Mouse (Mus musculus) activated CD4-positive, CD25-positive, alpha-beta regulatory T cell, adult 9 weeks (primary cell): ENCODE data around the gene Rpusd1. TPM values are rescaled to one million over a fixed set of nuclear protein-coding genes. Genes with fewer than 3 reads are reported as not detected.

Source experiments
- polyA plus RNA-seq: library from polyadenylated mRNA; unstranded; fragments of 100-300 nt; shearing (Covaris generic); gene quantifications from one replicate; pipeline ENCODE4 v1.2.1, GENCODE M21; 2017

Gene Rpusd1
- polyA plus RNA-seq, result 19.7 TPM

GRCm38 (mm10) chr17:25727265-25728008 lies at the start of gene Rpusd1, which contains the start of gene Chtf18:
TSS of gene Rpusd1 (plus strand) at chr17:25727670.
TSS of gene Chtf18 (minus strand) at chr17:25727419.

GRCm38 (mm10) chr17:25716711-25717637 lies 10.5 kb upstream of the Rpusd1 start, which contains the start of gene Gng13:
TSS of gene Gng13 (plus strand) at chr17:25717171.

GRCm38 (mm10) chr17:25735745-25736144 lies 8.3 kb downstream of the Rpusd1 start, which contains the start of gene Mslnl:
TSS of gene Mslnl (plus strand) at chr17:25736042.

GRCm38 (mm10) chr17:25754241-25754640 lies 26.8 kb downstream of the Rpusd1 start, which contains the start of gene Msln:
TSS of gene Msln (minus strand) at chr17:25754378.

GRCm38 (mm10) chr17:25773549-25774120 lies 46.2 kb downstream of the Rpusd1 start, which contains the start of gene Narfl:
TSS of gene Narfl (plus strand) at chr17:25773776.

Other genes starting within 250 kb of the Rpusd1 start
- not detected for gene Sstr5, start 230.4 kb upstream of the Rpusd1 start, polyA plus RNA-seq
- gene Sox8, start 157.0 kb upstream of the Rpusd1 start, polyA plus RNA-seq, result not detected
- gene Lmf1, start 148.6 kb upstream of the Rpusd1 start, polyA plus RNA-seq, result 25.6 TPM
- not detected for gene Gng13, start 10.5 kb upstream of the Rpusd1 start, polyA plus RNA-seq
- 6.7 TPM for gene Chtf18, start 251 bp upstream of the Rpusd1 start, polyA plus RNA-seq
- gene Mslnl, start 8.4 kb downstream of the Rpusd1 start, polyA plus RNA-seq, result 0.17 TPM
- not detected for gene Msln, start 26.7 kb downstream of the Rpusd1 start, polyA plus RNA-seq
- 28.0 TPM for gene Narfl, start 46.1 kb downstream of the Rpusd1 start, polyA plus RNA-seq
- gene Haghl, start 58.0 kb downstream of the Rpusd1 start, polyA plus RNA-seq, result 38.4 TPM
- gene Ccdc78, start 58.9 kb downstream of the Rpusd1 start, polyA plus RNA-seq, result 0.83 TPM
- 245 TPM for gene Fam173a, start 65.2 kb downstream of the Rpusd1 start, polyA plus RNA-seq
- not detected for gene AC134908.4, start 68.0 kb downstream of the Rpusd1 start, polyA plus RNA-seq
- gene Metrn, start 69.5 kb downstream of the Rpusd1 start, polyA plus RNA-seq, result 9.6 TPM
- not detected for gene Fbxl16, start 81.4 kb downstream of the Rpusd1 start, polyA plus RNA-seq
- gene Wdr24, start 96.0 kb downstream of the Rpusd1 start, polyA plus RNA-seq, result 45.9 TPM
- 42.2 TPM for gene Jmjd8, start 101.2 kb downstream of the Rpusd1 start, polyA plus RNA-seq
- gene Stub1, start 105.7 kb downstream of the Rpusd1 start, polyA plus RNA-seq, result 91.2 TPM
- 0.57 TPM for gene Rhbdl1, start 109.6 kb downstream of the Rpusd1 start, polyA plus RNA-seq
- gene Gm20683, start 114.1 kb downstream of the Rpusd1 start, polyA plus RNA-seq, result 0.75 TPM
- 50.2 TPM for gene Rhot2, start 117.2 kb downstream of the Rpusd1 start, polyA plus RNA-seq
- gene Wdr90, start 133.8 kb downstream of the Rpusd1 start, polyA plus RNA-seq, result 7.3 TPM
- gene Mcrip2, start 141.1 kb downstream of the Rpusd1 start, polyA plus RNA-seq, result 5.7 TPM
- gene Mettl26, start 147.4 kb downstream of the Rpusd1 start, polyA plus RNA-seq, result 95.5 TPM
- gene Wfikkn1, start 153.2 kb downstream of the Rpusd1 start, polyA plus RNA-seq, result 1.0 TPM
- 5.1 TPM for gene Rab40c, start 192.1 kb downstream of the Rpusd1 start, polyA plus RNA-seq
- gene Pigq, start 217.3 kb downstream of the Rpusd1 start, polyA plus RNA-seq, result 71.1 TPM
- gene Nhlrc4, start 217.3 kb downstream of the Rpusd1 start, polyA plus RNA-seq, result not detected
- not detected for gene A930017K11Rik, start 224.9 kb downstream of the Rpusd1 start, polyA plus RNA-seq